Mouse (Mus musculus) ES-E14 (cell line): ENCODE data around the gene Hsd11b1.

Source experiments
- CHD2 ChIP-seq: IDR thresholded peaks from 2 replicates; pipeline ENCODE4 v1.6.1; 2014; ENCODE audit warnings: mild to moderate bottlenecking, low read depth, low read length, inconsistent platforms
- ZNF384 ChIP-seq: IDR thresholded peaks from 2 replicates; pipeline ENCODE4 v1.6.1; 2012; ENCODE audit warnings: low read depth, low read length, inconsistent platforms

DNA sequence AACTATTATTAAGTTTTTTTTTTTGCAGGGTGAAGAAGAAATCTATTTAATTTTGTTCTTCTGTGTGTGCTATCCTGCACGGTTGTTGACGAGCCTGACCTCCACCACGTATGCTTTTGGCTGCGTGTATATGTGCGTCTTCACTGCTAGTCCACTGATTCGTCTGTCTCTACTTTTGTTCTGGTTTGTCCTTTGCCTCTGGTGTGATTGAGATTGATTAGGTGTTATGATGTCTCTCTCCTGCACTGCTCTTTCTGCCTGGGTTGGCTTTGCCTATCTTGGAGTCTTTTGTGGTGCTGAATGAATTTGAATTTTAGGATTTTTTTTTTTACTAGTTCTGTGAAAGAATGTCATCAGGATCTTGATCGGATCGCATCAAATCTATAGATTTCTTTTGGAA, 8.8 kb downstream of the Hsd11b1 start:
- TF ChIP-seq ZNF384 (no peak), CHD2 (no peak)
